Mouse (Mus musculus): ENCODE results near the gene Znhit6. TPM values are rescaled to one million over a fixed set of nuclear protein-coding genes. Genes with fewer than 3 reads are reported as not detected.

Znhit6 gene
- total RNA-seq, 2 experiments from 2014 or later, result 13.0 to 15.9 TPM

- DNase-seq (ENCODE audit: low spot score), result no peak
Observed at GRCm38 (mm10) chr3:145642861-145643260, 66.9 kb downstream of the Znhit6 start.

GRCm38 (mm10) chr3:145645463-145645862 lies 69.5 kb downstream of the Znhit6 start:
- DNase-seq (ENCODE audit: low spot score), result no peak

- no peak for DNase-seq (ENCODE audit: low spot score)
Observed at GRCm38 (mm10) chr3:145646009-145646408, 70.0 kb downstream of the Znhit6 start.

- no peak for DNase-seq (ENCODE audit: low spot score)
Observed at GRCm38 (mm10) chr3:145646666-145647065, 70.7 kb downstream of the Znhit6 start.

- DNase-seq (ENCODE audit: low spot score), result no peak
Observed at GRCm38 (mm10) chr3:145647416-145647815, 71.4 kb downstream of the Znhit6 start.

GRCm38 (mm10) chr3:145648097-145648931 lies 72.3 kb downstream of the Znhit6 start:
- DNase-seq (ENCODE audit: low spot score), result peak; percentile 27

- peak; percentile 71 for DNase-seq (ENCODE audit: low spot score)
Observed at GRCm38 (mm10) chr3:145648991-145649851, 73.2 kb downstream of the Znhit6 start.

- DNase-seq (ENCODE audit: low spot score), result peak; percentile 90
Observed at GRCm38 (mm10) chr3:145649852-145650202, 73.8 kb downstream of the Znhit6 start, which contains the start of gene Ccn1. Gene Ccn1 (minus strand): TSS chr3:145649981.

GRCm38 (mm10) chr3:145650298-145651011 lies 74.5 kb downstream of the Znhit6 start:
- peak; percentile 69 for DNase-seq (ENCODE audit: low spot score)

- peak; percentile 47 for DNase-seq (ENCODE audit: low spot score)
Observed at GRCm38 (mm10) chr3:145651029-145651977, 75.3 kb downstream of the Znhit6 start.

- no peak for DNase-seq (ENCODE audit: low spot score)
Observed at GRCm38 (mm10) chr3:145651978-145652321, 75.9 kb downstream of the Znhit6 start.

GRCm38 (mm10) chr3:145652322-145653131 lies 76.5 kb downstream of the Znhit6 start:
- peak; percentile 79 for DNase-seq (ENCODE audit: low spot score)

- peak; percentile 73 for DNase-seq (ENCODE audit: low spot score)
Observed at GRCm38 (mm10) chr3:145653191-145653940, 77.4 kb downstream of the Znhit6 start.

GRCm38 (mm10) chr3:145654028-145654427 lies 78.0 kb downstream of the Znhit6 start:
- no peak for DNase-seq (ENCODE audit: low spot score)

Other genes with a start within 250 kb of the Znhit6 start
- gene Ccn1, start 73.8 kb downstream of the Znhit6 start, total RNA-seq (2021), result 100 to 1,000 TPM in 1 of 2 experiments, 10 to 100 TPM in 1; 45.3 to 211 TPM
- 1 to 10 TPM; 2.7 to 4.4 TPM for gene Ddah1, start 182.5 kb downstream of the Znhit6 start, total RNA-seq (2021)